Mouse (Mus musculus): ENCODE measurements around the gene Tbpl2. TPM values are rescaled to one million over a fixed set of nuclear protein-coding genes. Genes with fewer than 3 reads are reported as not detected.

Gene Tbpl2
- polyA plus RNA-seq, 1 experiment from 2014 or later: not detected

DNA sequence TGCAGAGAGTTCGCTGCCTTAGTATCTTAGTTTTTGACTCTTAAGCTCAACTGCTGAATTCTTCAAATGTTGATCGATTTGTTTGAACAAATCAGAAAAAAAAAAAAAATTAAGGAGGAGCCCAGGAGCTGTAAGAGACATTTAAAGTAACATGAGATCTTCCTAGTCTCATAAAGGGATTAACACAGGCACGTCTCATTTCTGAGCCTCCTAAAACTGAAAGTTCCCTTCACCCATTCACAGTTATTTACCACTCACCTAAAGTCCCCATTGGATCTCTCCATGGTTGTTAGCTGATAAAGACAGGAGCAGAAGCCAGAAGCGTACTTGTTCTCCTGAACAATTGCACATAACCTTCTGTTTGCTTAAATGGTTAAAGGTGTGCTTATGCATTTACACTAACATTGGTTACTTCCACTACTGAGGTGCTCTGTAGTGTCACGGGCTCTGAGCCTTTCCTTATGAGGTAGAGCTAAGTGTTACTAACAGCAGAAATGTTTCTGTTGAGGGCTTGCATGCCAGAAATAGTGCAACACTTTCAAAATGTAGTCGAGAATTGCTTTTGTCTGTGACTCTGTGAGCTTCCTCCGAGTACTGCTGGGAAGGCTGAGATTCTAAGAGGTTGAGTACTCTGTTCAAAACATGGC lies 46.9 kb downstream of the Tbpl2 start, which contains the start of gene Hnmt:
Gene Hnmt, minus strand, starts transcription at position 51 of the 647 bp plus-strand sequence.
- Histone ChIP-seq H3K9me3 (ENCODE audit: low read length) (no peaks in the 10 kb centered on the region), H3K9ac (replicated peaks) (peak within 1 kb of the TSS; percentile 54; the same call in 1 of the 2 replicates), H3K4me1 (ENCODE audit: insufficient read depth) (0 out of 2 replicates have a peak, but pooled peaks cover 3% of the 10 kb centered on the region), H3K27ac (ENCODE audit: low read depth) (no peak within 1 kb of the TSS), H3K27me3 (ENCODE audit: insufficient read depth, low read length) (no peaks in the 10 kb centered on the region), H3K4me3 (ENCODE audit: low read depth, low read length) (peak within 1 kb of the TSS; percentile 46), H3K36me3 (replicated peaks; ENCODE audit: insufficient read depth, low read length) (no peaks in the 10 kb centered on the region), H3K4me2 (ENCODE audit: low read depth, low read length) (peak within 1 kb of the TSS; percentile 73)
- ATAC-seq (no peak), DNase-seq (no peak)
- 41% methylated on average over 7 of the region's 7 CpGs for WGBS (ENCODE audit: insufficient replicate concordance)
- no peak for TF ChIP-seq CTCF (IDR thresholded peaks at IDR 0.05; ENCODE audit: low read depth)
- TF ChIP-seq EP300 (IDR thresholded peaks at IDR 0.05; ENCODE audit: low read depth): no peak

DNA sequence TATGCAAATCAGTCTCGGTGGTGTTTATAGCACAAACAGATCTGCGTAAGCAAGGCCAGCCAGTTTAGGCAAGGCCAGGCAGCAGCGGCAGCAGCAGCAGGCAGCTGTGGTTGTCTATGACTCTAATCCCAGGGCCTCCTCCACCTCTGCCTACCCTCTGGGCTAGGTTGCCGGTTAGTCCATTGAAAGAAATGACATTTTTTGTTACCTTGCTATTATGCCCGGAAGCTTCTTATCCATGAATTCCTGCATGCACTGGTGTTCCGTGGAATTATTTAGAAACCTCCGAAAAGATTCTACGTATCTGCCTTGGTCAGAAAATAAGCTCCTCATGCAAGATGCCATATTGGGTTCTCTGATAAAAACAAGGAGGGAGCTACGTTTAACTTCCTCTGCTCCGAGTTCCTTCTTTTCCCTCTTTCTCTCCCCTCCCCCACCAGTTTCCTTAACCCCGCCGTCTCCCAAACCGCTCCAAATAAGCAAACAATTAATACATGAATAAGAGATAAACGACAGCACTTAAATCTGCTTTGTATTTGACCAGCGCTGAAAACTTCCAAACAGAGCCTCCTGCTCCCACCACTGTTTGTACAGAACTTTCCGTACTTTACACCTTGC lies 47.8 kb downstream of the Tbpl2 start:
- WGBS (ENCODE audit: insufficient replicate concordance): 11% methylated on average over 16 of the region's 16 CpGs
- DNase-seq: peak; percentile 17
- Histone ChIP-seq H3K27ac (ENCODE audit: low read depth) (no peak overlapping the region), H3K36me3 (replicated peaks; ENCODE audit: insufficient read depth, low read length) (no peaks in the 10 kb centered on the region), H3K4me1 (ENCODE audit: insufficient read depth) (0 out of 2 replicates have a peak, but pooled peaks cover 3% of the 10 kb centered on the region), H3K9ac (replicated peaks) (peak overlapping the region; percentile 54; the same call in 1 of the 2 replicates), H3K9me3 (ENCODE audit: low read length) (no peaks in the 10 kb centered on the region), H3K27me3 (ENCODE audit: insufficient read depth, low read length) (no peaks in the 10 kb centered on the region), H3K4me3 (ENCODE audit: low read depth, low read length) (peak overlapping the region; percentile 46), H3K4me2 (ENCODE audit: low read depth, low read length) (peak overlapping the region; percentile 73)
- peak; percentile 40; the same call in 1 of the 2 replicates for ATAC-seq
- TF ChIP-seq CTCF (IDR thresholded peaks at IDR 0.05; ENCODE audit: low read depth) (no peak), EP300 (IDR thresholded peaks at IDR 0.05; ENCODE audit: low read depth) (no peak)

DNA sequence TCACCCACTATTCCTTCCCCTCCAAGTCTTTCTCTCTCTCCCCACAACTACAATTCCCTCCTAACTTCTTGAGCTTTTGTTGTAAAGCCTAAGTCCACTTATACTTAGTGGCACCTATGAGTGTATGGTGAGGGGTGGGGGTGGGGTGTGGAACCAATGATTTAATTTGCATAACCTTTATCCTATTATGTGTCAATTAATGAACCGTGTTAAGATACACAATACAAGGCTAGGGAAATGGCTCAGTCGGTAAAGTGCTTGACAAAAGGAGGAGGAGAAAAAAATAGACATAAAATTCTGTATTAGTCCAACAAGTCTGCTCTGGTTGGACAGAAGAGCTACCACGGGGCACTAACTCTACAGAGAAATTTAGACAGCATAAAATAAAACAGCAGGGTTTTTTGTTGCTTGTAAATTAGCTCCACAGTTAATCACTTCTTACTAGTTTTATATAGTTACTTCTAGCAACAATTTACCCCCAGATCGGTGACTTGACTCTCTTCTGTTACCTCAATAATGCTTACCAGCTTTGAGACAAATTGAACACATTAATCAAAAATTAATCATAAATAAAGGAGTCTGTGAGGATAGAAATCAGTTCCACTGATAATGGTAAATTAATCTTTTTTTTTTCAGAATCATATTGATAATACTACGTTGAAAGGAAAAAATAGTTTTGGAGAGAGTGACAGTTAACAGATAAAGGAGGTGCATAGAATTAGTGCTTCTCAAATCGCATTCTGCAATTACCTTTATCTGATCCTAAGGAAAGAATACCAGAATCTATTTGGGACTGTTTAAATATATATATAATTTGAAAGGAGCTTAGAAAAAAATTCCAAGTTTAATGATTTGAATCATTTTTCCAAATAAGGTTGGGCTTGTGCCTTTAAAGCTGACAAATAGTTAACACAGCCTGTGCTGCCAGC lies 48.6 kb downstream of the Tbpl2 start:
- H3K9ac ChIP-seq (replicated peaks): peak overlapping the region; percentile 54; the same call in 1 of the 2 replicates
- H3K27ac ChIP-seq (ENCODE audit: low read depth): no peak overlapping the region
- DNase-seq (no peak), ATAC-seq (no peak)
- no peaks in the 10 kb centered on the region for H3K9me3 ChIP-seq (ENCODE audit: low read length)
- no peaks in the 10 kb centered on the region for H3K36me3 ChIP-seq (replicated peaks; ENCODE audit: insufficient read depth, low read length)
- 0 out of 2 replicates have a peak, but pooled peaks cover 3% of the 10 kb centered on the region for H3K4me1 ChIP-seq (ENCODE audit: insufficient read depth)
- 56% methylated on average over 6 of the region's 6 CpGs for WGBS (ENCODE audit: insufficient replicate concordance)
- H3K27me3 ChIP-seq (ENCODE audit: insufficient read depth, low read length): no peaks in the 10 kb centered on the region
- peak overlapping the region; percentile 46 for H3K4me3 ChIP-seq (ENCODE audit: low read depth, low read length)
- H3K4me2 ChIP-seq (ENCODE audit: low read depth, low read length): peak overlapping the region; percentile 73
- TF ChIP-seq CTCF (IDR thresholded peaks at IDR 0.05; ENCODE audit: low read depth) (no peak), EP300 (IDR thresholded peaks at IDR 0.05; ENCODE audit: low read depth) (no peak)

DNA sequence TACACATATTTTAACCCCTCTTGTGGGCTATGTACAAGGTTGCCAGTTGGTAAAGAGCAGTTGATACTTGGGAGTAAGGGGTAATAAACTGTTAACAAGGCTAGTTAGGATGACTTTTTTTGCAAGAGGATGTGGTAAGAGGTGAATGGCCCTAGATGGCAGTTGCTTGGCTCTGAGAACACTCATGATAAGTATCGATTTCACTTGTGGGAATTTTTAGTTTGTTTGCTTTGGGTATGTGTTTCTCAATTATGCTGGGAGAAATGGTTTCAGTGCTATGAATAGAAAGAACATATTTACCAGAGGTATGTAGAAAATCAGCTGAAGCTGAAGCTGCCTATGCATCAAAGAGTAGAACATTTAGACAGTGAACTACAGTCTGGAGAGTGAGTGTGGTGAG lies 53.5 kb downstream of the Tbpl2 start:
- Histone ChIP-seq H3K27me3 (ENCODE audit: insufficient read depth, low read length) (no peaks in the 10 kb centered on the region), H3K9me3 (ENCODE audit: low read length) (no peaks in the 10 kb centered on the region), H3K4me3 (ENCODE audit: low read depth, low read length) (no peak overlapping the region), H3K27ac (ENCODE audit: low read depth) (no peak overlapping the region), H3K4me1 (ENCODE audit: insufficient read depth) (no peaks in the 10 kb centered on the region), H3K36me3 (replicated peaks; ENCODE audit: insufficient read depth, low read length) (no peaks in the 10 kb centered on the region), H3K4me2 (ENCODE audit: low read depth, low read length) (no peak overlapping the region), H3K9ac (replicated peaks) (no peak overlapping the region)
- DNase-seq (no peak), ATAC-seq (no peak)
- no peak for TF ChIP-seq EP300 (IDR thresholded peaks at IDR 0.05; ENCODE audit: low read depth)
- 75% methylated on average over 1 of the region's 1 CpGs for WGBS (ENCODE audit: insufficient replicate concordance)

DNA sequence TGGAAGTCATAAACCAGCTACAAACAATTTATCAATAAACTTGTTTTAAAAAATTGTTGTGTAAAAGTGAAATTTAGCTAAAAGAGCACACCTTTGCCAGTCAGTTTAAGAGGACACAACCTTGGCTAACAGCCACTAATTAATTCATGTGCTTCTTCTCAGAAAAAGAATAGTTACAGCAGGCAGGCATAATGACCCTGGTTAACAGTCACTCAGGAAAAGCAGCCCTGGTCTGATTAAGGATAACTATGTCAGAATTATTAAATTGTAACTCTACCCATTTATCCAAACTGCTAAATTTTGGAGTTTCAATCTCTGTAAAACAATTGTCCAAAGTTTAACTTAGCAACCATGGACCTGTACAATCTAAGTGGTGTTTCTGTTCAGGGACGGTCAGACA lies 55.9 kb downstream of the Tbpl2 start:
- no peak for ATAC-seq
- 81% methylated on average over 1 of the region's 1 CpGs for WGBS (ENCODE audit: insufficient replicate concordance)

More for the DNA sequence above, 55.9 kb downstream of the Tbpl2 start:
- Histone ChIP-seq H3K9ac (replicated peaks) (no peak overlapping the region), H3K4me2 (ENCODE audit: low read depth, low read length) (no peak overlapping the region), H3K36me3 (replicated peaks; ENCODE audit: insufficient read depth, low read length) (no peaks in the 10 kb centered on the region), H3K9me3 (ENCODE audit: low read length) (no peaks in the 10 kb centered on the region), H3K27ac (ENCODE audit: low read depth) (no peak overlapping the region), H3K4me1 (ENCODE audit: insufficient read depth) (no peaks in the 10 kb centered on the region), H3K4me3 (ENCODE audit: low read depth, low read length) (no peak overlapping the region), H3K27me3 (ENCODE audit: insufficient read depth, low read length) (no peaks in the 10 kb centered on the region)
- TF ChIP-seq CTCF (IDR thresholded peaks at IDR 0.05; ENCODE audit: low read depth) (no peak), EP300 (IDR thresholded peaks at IDR 0.05; ENCODE audit: low read depth) (no peak)
- DNase-seq: no peak

Other genes with a start within 250 kb of the Tbpl2 start
- gene Hnmt, start 47.2 kb downstream of the Tbpl2 start, polyA plus RNA-seq (2015; fragmentation: Nextera tagmentation; extraction: Ambion mirVana): 0.80 and 0.90 TPM in 2 replicates
- not detected in 2 replicates for gene Il1f8, start 56.6 kb upstream of the Tbpl2 start, polyA plus RNA-seq (2015; fragmentation: Nextera tagmentation; extraction: Ambion mirVana)
- gene Il1f9, start 89.9 kb upstream of the Tbpl2 start, polyA plus RNA-seq (2015; fragmentation: Nextera tagmentation; extraction: Ambion mirVana): 0.53 and 0.68 TPM in 2 replicates
- not detected in 2 replicates for gene Il1f6, start 118.8 kb upstream of the Tbpl2 start, polyA plus RNA-seq (2015; fragmentation: Nextera tagmentation; extraction: Ambion mirVana)
- not detected in 2 replicates for gene Il1f5, start 180.4 kb upstream of the Tbpl2 start, polyA plus RNA-seq (2015; fragmentation: Nextera tagmentation; extraction: Ambion mirVana)
- gene Il1f10, start 194.6 kb upstream of the Tbpl2 start, polyA plus RNA-seq (2015; fragmentation: Nextera tagmentation; extraction: Ambion mirVana): not detected in 2 replicates
- gene Il1rn, start 240.3 kb upstream of the Tbpl2 start, polyA plus RNA-seq (2015; fragmentation: Nextera tagmentation; extraction: Ambion mirVana): 17.5 and 19.0 TPM in 2 replicates